Mouse (Mus musculus) lung, embryonic 14.5 days (tissue): ENCODE data around the gene H2-Oa. TPM values are rescaled to one million over a fixed set of nuclear protein-coding genes. Genes with fewer than 3 reads are reported as not detected.

Source experiments
- ATAC-seq: fragments of 200-750 bp; cut with Nextera tagmentation; 2 replicates; pipeline ENCODE4 v1.8.0; 2017; ENCODE audit warnings: mild to moderate bottlenecking, moderate TSS enrichment, moderate library complexity; ENCODE audit not compliant: insufficient read depth
- DNase-seq: peaks from one replicate; pipeline ENCODE4 v3.0.0-alpha.2; 2015
- H3K27ac ChIP-seq: fragments of 300-500 bp; sonication (generic); 2 replicates; pipeline ENCODE4 v1.5.1; 2014; ENCODE audit warnings: low read depth, mild to moderate bottlenecking, moderate library complexity
- H3K27me3 ChIP-seq: fragments of 300-500 bp; sonication (generic); 2 replicates; pipeline ENCODE4 v1.6.1; 2014; ENCODE audit warnings: low read length, control low read depth; ENCODE audit not compliant: insufficient read depth
- H3K36me3 ChIP-seq: fragments of 300-500 bp; sonication (generic); 2 replicates; pipeline ENCODE4 v1.6.1; 2014; ENCODE audit warnings: control low read depth; ENCODE audit not compliant: insufficient read depth
- H3K4me1 ChIP-seq: fragments of 300-500 bp; sonication (generic); 2 replicates; pipeline ENCODE4 v1.6.1; 2014; ENCODE audit warnings: antibody characterized with exemption, control low read depth; ENCODE audit not compliant: insufficient read depth
- H3K4me2 ChIP-seq: fragments of 300-500 bp; sonication (generic); 2 replicates; pipeline ENCODE4 v1.6.1; 2014; ENCODE audit warnings: mild to moderate bottlenecking
- H3K4me3 ChIP-seq: fragments of 300-500 bp; sonication (generic); 2 replicates; pipeline ENCODE4 v1.5.1; 2014; ENCODE audit warnings: low read depth, low read length
- H3K9ac ChIP-seq: fragments of 300-500 bp; sonication (generic); 2 replicates; pipeline ENCODE4 v1.6.1; 2014
- H3K9me3 ChIP-seq: fragments of 300-500 bp; sonication (generic); 2 replicates; pipeline ENCODE4 v1.6.1; 2016; ENCODE audit warnings: low read depth, low read length, control low read depth
- CTCF ChIP-seq: IDR thresholded peaks from 2 replicates; pipeline ENCODE4 v1.5.1; 2016; ENCODE audit warnings: antibody characterized with exemption, low read depth
- WGBS: fragments of 180-500 bp; shearing (Covaris S2); extraction: QIAGEN DNeasy Blood & Tissue Kit; methylation state at CpG from one replicate; pipeline ENCODE4 v1.1.7; 2014; 5-methylcytosine and 5-hydroxymethylcytosine counted together
- polyA plus RNA-seq: library from polyadenylated mRNA; unstranded; fragments of >200 nt; fragmentation: Nextera tagmentation; extraction: Ambion mirVana; gene quantifications from 2 replicates; pipeline ENCODE4 v1.2.1, GENCODE M21; 2014

H2-Oa gene
- polyA plus RNA-seq, 1 experiment from 2014 or later = 0.26 TPM

- no peaks in the 10 kb centered on the region for H3K9me3 ChIP-seq
- DNase-seq = no peak
- H3K4me1 ChIP-seq = no peaks in the 10 kb centered on the region
- H3K9ac ChIP-seq = no peak overlapping the region
- no peak overlapping the region for H3K4me3 ChIP-seq
- no peak for TF ChIP-seq CTCF
- ATAC-seq = peak; percentile 11; the same call in 1 of the 2 replicates
- no peak overlapping the region for H3K4me2 ChIP-seq
- no peaks in the 10 kb centered on the region for H3K36me3 ChIP-seq
- 29% methylated on average over 5 of the region's 5 CpGs for WGBS
- no peak overlapping the region for H3K27ac ChIP-seq
- no peaks in the 10 kb centered on the region for H3K27me3 ChIP-seq
Measured at GRCm38 (mm10) chr17:34101185-34101584, 9.0 kb downstream of the H2-Oa start.

GRCm38 (mm10) chr17:34101604-34102032, 9.5 kb downstream of the H2-Oa start:
- DNase-seq = peak; percentile 98
- peak; percentile 89 for TF ChIP-seq CTCF
- Histone ChIP-seq H3K36me3 (no peaks in the 10 kb centered on the region), H3K9ac (no peak overlapping the region), H3K27me3 (no peaks in the 10 kb centered on the region), H3K27ac (no peak overlapping the region), H3K9me3 (no peaks in the 10 kb centered on the region), H3K4me3 (no peak overlapping the region), H3K4me2 (peak overlapping the region; percentile 7; the same call in 1 of the 2 replicates), H3K4me1 (no peaks in the 10 kb centered on the region)
- ATAC-seq = peak; percentile 82; the same call in 1 of the 2 replicates
- 7% methylated on average over 12 of the region's 12 CpGs for WGBS

- DNase-seq (no peak), ATAC-seq (no peak)
- no peak overlapping the region for H3K4me2 ChIP-seq
- no peaks in the 10 kb centered on the region for H3K36me3 ChIP-seq
- WGBS = 59% methylated on average over 6 of the region's 6 CpGs
- no peak overlapping the region for H3K4me3 ChIP-seq
- H3K27me3 ChIP-seq = no peaks in the 10 kb centered on the region
- TF ChIP-seq CTCF = no peak
- H3K27ac ChIP-seq = no peak overlapping the region
- no peak overlapping the region for H3K9ac ChIP-seq
- no peaks in the 10 kb centered on the region for H3K4me1 ChIP-seq
- H3K9me3 ChIP-seq = no peaks in the 10 kb centered on the region
Measured at GRCm38 (mm10) chr17:34102831-34103230, 10.7 kb downstream of the H2-Oa start.

GRCm38 (mm10) chr17:34104804-34105203, 12.7 kb downstream of the H2-Oa start:
- ATAC-seq = no peak
- no peak overlapping the region for H3K9ac ChIP-seq
- no peaks in the 10 kb centered on the region for H3K4me1 ChIP-seq
- H3K36me3 ChIP-seq = peaks cover 14% of the 10 kb centered on the region
- H3K4me2 ChIP-seq = no peak overlapping the region
- 68% methylated on average over 9 of the region's 9 CpGs for WGBS
- H3K4me3 ChIP-seq = no peak overlapping the region
- no peaks in the 10 kb centered on the region for H3K27me3 ChIP-seq
- H3K9me3 ChIP-seq = no peaks in the 10 kb centered on the region
- no peak overlapping the region for H3K27ac ChIP-seq
- no peak for TF ChIP-seq CTCF
- DNase-seq = no peak

- Histone ChIP-seq H3K9me3 (no peaks in the 10 kb centered on the region), H3K9ac (no peak overlapping the region), H3K4me2 (no peak overlapping the region), H3K4me3 (no peak overlapping the region), H3K27ac (no peak overlapping the region), H3K4me1 (no peaks in the 10 kb centered on the region), H3K27me3 (no peaks in the 10 kb centered on the region), H3K36me3 (peaks cover 31% of the 10 kb centered on the region)
- ATAC-seq (no peak), DNase-seq (no peak)
- no peak; the same call in 1 of the 2 replicates for TF ChIP-seq CTCF
- WGBS = 80% methylated on average over 7 of the region's 7 CpGs
Measured at GRCm38 (mm10) chr17:34106555-34106954, 14.4 kb downstream of the H2-Oa start.

GRCm38 (mm10) chr17:34107109-34107867, 15.1 kb downstream of the H2-Oa start:
- H3K27me3 ChIP-seq = no peaks in the 10 kb centered on the region
- WGBS = 80% methylated on average over 7 of the region's 7 CpGs

GRCm38 (mm10) chr17:34108460-34108859, 16.3 kb downstream of the H2-Oa start:
- 83% methylated on average over 5 of the region's 6 CpGs for WGBS
- H3K9me3 ChIP-seq = no peaks in the 10 kb centered on the region

More at GRCm38 (mm10) chr17:34107109-34107867, 15.1 kb downstream of the H2-Oa start:
- ATAC-seq = no peak
- peaks cover 38% of the 10 kb centered on the region for H3K36me3 ChIP-seq
- no peak overlapping the region for H3K4me3 ChIP-seq
- H3K27ac ChIP-seq = no peak overlapping the region
- H3K9me3 ChIP-seq = no peaks in the 10 kb centered on the region
- no peak overlapping the region for H3K9ac ChIP-seq
- no peak for TF ChIP-seq CTCF
- no peak overlapping the region for H3K4me2 ChIP-seq
- no peak for DNase-seq
- no peaks in the 10 kb centered on the region for H3K4me1 ChIP-seq

More at GRCm38 (mm10) chr17:34108460-34108859, 16.3 kb downstream of the H2-Oa start:
- DNase-seq (no peak), ATAC-seq (no peak)
- Histone ChIP-seq H3K4me2 (no peak overlapping the region), H3K27me3 (no peaks in the 10 kb centered on the region), H3K36me3 (peaks cover 50% of the 10 kb centered on the region), H3K4me1 (no peaks in the 10 kb centered on the region), H3K27ac (no peak overlapping the region), H3K4me3 (no peak overlapping the region), H3K9ac (no peak overlapping the region)
- TF ChIP-seq CTCF = no peak
